Mouse (Mus musculus): ENCODE data around the gene Ank2.

DNA sequence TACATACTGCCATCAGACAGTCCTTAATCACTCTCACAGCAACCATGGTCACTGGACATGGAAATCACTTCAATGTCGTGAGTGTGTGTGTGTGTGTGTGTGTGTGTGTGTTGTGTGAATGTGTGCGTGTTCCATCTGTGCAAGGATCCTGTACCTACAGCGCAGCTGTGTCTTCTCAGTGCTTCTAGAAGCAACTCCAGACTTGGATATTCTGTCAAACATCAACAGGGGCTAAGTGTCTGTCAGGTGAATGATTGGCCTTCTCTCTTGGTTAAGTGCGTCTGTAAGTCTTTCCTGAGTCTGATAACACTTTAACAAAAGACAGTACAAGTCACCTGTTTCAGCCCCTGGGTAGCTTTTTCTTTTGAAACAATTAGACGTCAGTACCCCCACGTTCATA, 25.0 kb downstream of the Ank2 start:
- TF ChIP-seq CTCF (IDR thresholded peaks at IDR 0.05; ENCODE audit: extremely low read depth, insufficient read depth, low read length) (no peak), POLR2A (IDR thresholded peaks at IDR 0.05; ENCODE audit: extremely low read depth, insufficient read depth, low read length) (no peak)

Data from cortical plate, adult 2 months (tissue).